Mouse (Mus musculus): ENCODE results near the gene 6330403K07Rik.

Gene 6330403K07Rik

DNA sequence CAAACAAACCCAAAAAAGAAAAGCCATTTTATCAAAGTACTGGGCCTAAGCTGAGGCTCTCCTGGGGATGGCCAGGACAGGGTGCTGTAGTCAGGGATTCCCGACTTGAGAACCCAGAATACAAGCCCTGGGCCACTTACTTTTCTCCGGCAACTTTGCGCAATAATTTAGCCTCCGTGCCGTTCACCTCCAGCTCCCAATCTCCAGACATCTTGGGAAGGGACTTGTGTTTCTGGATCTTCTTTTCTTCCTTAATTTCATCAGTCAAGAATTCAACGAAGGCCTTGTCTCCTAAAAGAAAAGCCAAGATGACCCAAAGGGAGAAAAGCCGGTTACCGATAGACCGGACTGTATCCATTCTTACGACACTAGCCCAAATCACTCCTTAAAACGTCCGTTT lies 51.3 kb downstream of the 6330403K07Rik start:
- no peak for DNase-seq
